Mouse (Mus musculus) C2C12 (cell line): ENCODE measurements around the gene Ccdc32. TPM values are rescaled to one million over a fixed set of nuclear protein-coding genes. Genes with fewer than 3 reads are reported as not detected.

Source experiments
- H3K27me3 ChIP-seq: one replicate; pipeline ENCODE4 v1.6.1; 2011; ENCODE audit not compliant: control insufficient read depth, insufficient read depth, insufficient read length
- H3K36me3 ChIP-seq: one replicate; pipeline ENCODE4 v1.6.1; 2011; ENCODE audit not compliant: control insufficient read depth, insufficient read depth
- H3K4me3 ChIP-seq: one replicate; pipeline ENCODE4 v1.5.1; 2011; ENCODE audit warnings: mild to moderate bottlenecking, control low read depth; ENCODE audit not compliant: poor library complexity, insufficient read depth, severe bottlenecking
- H3K79me2 ChIP-seq: one replicate; pipeline ENCODE4 v1.6.1; 2011; ENCODE audit not compliant: control insufficient read depth, insufficient read depth
- H3K79me3 ChIP-seq: one replicate; pipeline ENCODE4 v1.6.1; 2011; ENCODE audit warnings: low read depth, control low read depth
- H3ac ChIP-seq: one replicate; pipeline ENCODE3; 2011; ENCODE audit warnings: low read depth; ENCODE audit not compliant: control insufficient read depth, insufficient read length
- CEBPB ChIP-seq: IDR thresholded peaks from one replicate; pipeline ENCODE4 v1.6.1; 2011; ENCODE audit warnings: low read depth, mild to moderate bottlenecking, control low read depth, moderate library complexity
- CTCF ChIP-seq: IDR thresholded peaks from one replicate; pipeline ENCODE4 v1.5.1; 2011; ENCODE audit not compliant: control insufficient read depth, insufficient read depth, insufficient read length
- FOSL1 ChIP-seq: IDR thresholded peaks from one replicate; pipeline ENCODE4 v1.8.0; 2011; ENCODE audit warnings: mild to moderate bottlenecking, low read length; ENCODE audit not compliant: poor library complexity, insufficient read depth, severe bottlenecking
- MAX ChIP-seq: IDR thresholded peaks from one replicate; pipeline ENCODE4 v1.6.1; 2011; ENCODE audit warnings: mild to moderate bottlenecking, control low read depth
- MYOD1 ChIP-seq: IDR thresholded peaks from one replicate; pipeline ENCODE4 v1.6.1; 2011; ENCODE audit warnings: low read depth; ENCODE audit not compliant: control insufficient read depth, insufficient read length
- MYOG ChIP-seq: IDR thresholded peaks from one replicate; pipeline ENCODE4 v1.6.1; 2011; ENCODE audit not compliant: control insufficient read depth, insufficient read length; ENCODE audit errors: extremely low read depth
- USF1 ChIP-seq: IDR thresholded peaks from one replicate; pipeline ENCODE4 v1.6.1; 2011; ENCODE audit warnings: low read depth, mild to moderate bottlenecking, control low read depth, moderate library complexity
- long read RNA-seq, 2 experiments: library from polyadenylated mRNA; unstranded; transcript quantifications; one replicate each; pipeline ENCODE4 v2.0.0; 2019 to 2020
- polyA plus RNA-seq: library from polyadenylated mRNA; unstranded; fragments of >200 nt; fragmentation: generic; extraction: Trizol; gene quantifications from one replicate; pipeline ENCODE4 v1.2.1, GENCODE M21; 2012; ENCODE audit warnings: missing spikeins

The Ccdc32 gene
- 9.3 TPM for polyA plus RNA-seq
- long read RNA-seq, experiment 1, transcript Ccdc32-201 (4 exons, 1,870 nt): major isoform, 11 of 21 reads
- long read RNA-seq, experiment 1, partial matches to known transcripts: 1 of 21 reads
- long read RNA-seq, experiment 1, other reads (novel, unspliced or antisense): 8 of 21 reads
- long read RNA-seq, experiment 2, transcript Ccdc32-201 (4 exons, 1,870 nt): major isoform, 39 of 70 reads
- long read RNA-seq, experiment 2, partial matches to known transcripts: 1 of 70 reads
- long read RNA-seq, experiment 2, other reads (novel, unspliced or antisense): 29 of 70 reads

DNA sequence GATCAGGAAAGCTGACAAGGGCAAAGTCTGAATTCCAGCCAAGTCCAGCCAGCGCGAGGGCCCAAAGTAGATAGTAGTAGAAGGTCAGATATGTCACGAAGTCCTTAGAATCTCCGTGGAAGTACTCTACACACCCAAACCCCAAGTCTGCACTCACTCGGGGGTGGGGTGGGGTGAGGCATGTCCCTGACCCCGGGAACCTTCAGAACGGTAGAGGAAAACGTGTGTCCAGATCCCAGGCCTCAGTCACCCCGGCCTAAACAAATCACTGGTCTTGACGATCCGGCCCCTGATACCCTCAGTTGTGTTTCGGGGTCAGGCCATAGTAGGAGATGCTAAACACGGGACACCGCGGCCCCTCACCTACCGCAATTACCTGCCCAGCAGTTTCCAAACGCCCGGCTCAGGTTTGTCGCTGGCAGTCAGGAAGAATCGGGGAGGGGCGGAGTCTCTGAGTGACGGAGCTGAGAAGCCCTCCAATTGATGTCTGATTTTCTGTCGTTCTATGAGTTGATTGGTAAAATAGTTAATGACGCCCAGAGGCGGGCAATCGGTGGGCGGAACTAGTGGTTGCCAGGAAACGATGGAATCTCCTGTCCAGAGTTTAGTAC, at the start of gene Ccdc32:
Gene Ccdc32 (minus strand): TSS at position 453 of the 611 bp plus-strand sequence.
- TF ChIP-seq MAX: no peak
- TF ChIP-seq FOSL1: no peak
- TF ChIP-seq CTCF: no peak
- TF ChIP-seq MYOD1: no peak
- TF ChIP-seq USF1: no peak
- no peak for TF ChIP-seq MYOG
- TF ChIP-seq CEBPB: no peak
- no peaks in the 10 kb centered on the region for H3K79me2 ChIP-seq
- peak within 1 kb of the TSS; percentile 68 for H3K4me3 ChIP-seq
- no peaks in the 10 kb centered on the region for H3K79me3 ChIP-seq
- peaks cover 5% of the 10 kb centered on the region for H3K36me3 ChIP-seq
- peak within 1 kb of the TSS; percentile 68 for H3ac ChIP-seq
- H3K27me3 ChIP-seq: no peaks in the 10 kb centered on the region

DNA sequence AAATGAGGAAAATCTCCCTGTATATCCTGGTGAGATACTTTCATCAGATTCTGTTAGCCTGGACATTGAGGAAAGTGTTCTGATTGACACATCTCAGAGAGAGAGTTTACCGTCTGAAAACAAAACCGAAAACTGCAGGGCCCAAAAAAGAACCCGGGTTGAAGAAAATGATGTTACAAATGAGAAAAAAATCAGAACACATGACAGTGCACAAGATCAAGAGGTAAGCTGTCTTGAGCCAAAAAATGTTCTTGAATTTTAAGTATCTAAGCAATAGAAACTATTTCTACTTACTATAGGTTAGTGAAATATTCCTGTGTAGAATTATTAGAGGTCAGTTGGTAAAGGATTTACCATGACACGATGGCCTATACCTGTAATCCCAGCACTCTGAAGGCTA, 43.2 kb upstream of the Ccdc32 start:
- H3K79me2 ChIP-seq: no peaks in the 10 kb centered on the region
- peaks cover 75% of the 10 kb centered on the region for H3K36me3 ChIP-seq
- peaks cover 2% of the 10 kb centered on the region for H3K79me3 ChIP-seq
- H3K27me3 ChIP-seq: no peaks in the 10 kb centered on the region
- H3K4me3 ChIP-seq: no peak overlapping the region
- no peak overlapping the region for H3ac ChIP-seq
- TF ChIP-seq CEBPB (no peak), CTCF (no peak)

DNA sequence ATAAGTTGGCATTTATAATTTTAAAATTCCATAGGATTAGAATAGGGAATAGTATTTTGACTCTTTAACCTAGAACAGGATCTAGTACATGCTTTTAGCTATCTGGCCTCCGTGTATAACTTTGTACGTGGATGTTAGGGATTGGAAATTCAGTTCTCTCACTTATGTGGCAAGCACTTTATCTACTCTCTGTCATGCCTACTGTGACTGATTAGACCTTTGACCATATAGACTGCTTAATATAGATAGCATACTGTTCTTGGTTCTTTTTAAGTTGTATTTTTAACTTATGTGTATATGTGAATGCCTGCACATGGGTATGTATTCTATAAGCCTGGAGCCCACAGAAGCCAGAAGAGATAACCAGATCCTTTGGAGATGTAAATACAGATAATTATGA, 30.9 kb upstream of the Ccdc32 start:
- Histone ChIP-seq H3K36me3 (peaks cover 73% of the 10 kb centered on the region), H3ac (no peak overlapping the region), H3K27me3 (no peaks in the 10 kb centered on the region), H3K4me3 (no peak overlapping the region), H3K79me3 (peaks cover 27% of the 10 kb centered on the region), H3K79me2 (peaks cover 41% of the 10 kb centered on the region)
- TF ChIP-seq MAX (no peak), CTCF (no peak), USF1 (no peak), CEBPB (no peak), MYOD1 (no peak), FOSL1 (no peak), MYOG (no peak)

DNA sequence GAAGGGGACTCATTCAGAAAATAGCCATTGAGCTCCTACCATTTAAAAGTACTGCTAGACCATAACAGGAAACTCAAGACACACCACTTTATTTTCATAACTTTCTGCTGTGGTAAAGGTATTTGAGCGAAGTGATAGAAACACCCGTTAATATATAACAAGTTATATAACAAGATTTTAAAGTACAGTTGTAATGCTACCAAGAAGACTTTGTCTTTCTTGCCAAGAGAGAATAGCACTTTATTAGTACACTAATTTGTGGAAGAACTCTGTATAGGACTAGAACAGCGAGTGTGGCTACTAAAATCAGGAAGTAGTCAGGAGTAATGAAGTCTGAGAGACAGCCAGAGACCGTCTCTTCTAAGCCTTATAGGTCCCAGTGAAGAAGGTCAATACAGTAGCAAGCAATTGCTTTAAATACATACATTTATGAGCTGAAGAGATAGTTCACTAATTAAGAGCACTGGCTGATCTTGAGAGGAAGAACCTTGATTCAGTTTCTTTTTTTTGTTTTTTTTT, 21.0 kb upstream of the Ccdc32 start:
- H3K36me3 ChIP-seq: peaks cover 3% of the 10 kb centered on the region
- H3K79me2 ChIP-seq: peaks cover 81% of the 10 kb centered on the region
- H3ac ChIP-seq: no peak overlapping the region
- peaks cover 72% of the 10 kb centered on the region for H3K79me3 ChIP-seq
- TF ChIP-seq FOSL1 (no peak), CTCF (no peak), USF1 (no peak), MYOD1 (no peak), CEBPB (no peak), MAX (no peak), MYOG (no peak)
- H3K4me3 ChIP-seq: no peak overlapping the region
- no peaks in the 10 kb centered on the region for H3K27me3 ChIP-seq

DNA sequence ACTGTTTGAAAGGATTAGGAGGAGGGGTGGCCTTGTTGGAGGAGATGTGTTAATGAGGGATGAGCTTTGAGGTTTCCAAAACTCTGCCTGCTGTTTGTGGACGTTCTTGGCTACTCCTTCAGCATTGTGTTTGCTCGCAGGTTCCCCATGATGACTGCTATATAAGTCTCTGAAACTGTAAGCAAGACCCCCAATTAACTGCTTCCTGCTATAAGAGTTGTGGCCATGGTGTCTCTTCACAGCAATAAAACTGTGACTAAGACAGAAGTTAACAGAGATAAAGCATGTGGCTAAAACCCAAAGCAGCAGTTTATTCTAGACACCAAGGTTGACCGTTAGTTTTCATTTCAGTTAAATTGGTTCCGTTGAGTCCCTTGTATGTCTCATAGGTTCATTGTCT, 18.7 kb upstream of the Ccdc32 start:
- no peak for TF ChIP-seq CTCF
- no peak for TF ChIP-seq MYOD1
- no peak for TF ChIP-seq USF1
- TF ChIP-seq MAX: no peak
- no peak for TF ChIP-seq CEBPB
- TF ChIP-seq MYOG: no peak
- TF ChIP-seq FOSL1: no peak
- Histone ChIP-seq H3K79me3 (peaks cover 53% of the 10 kb centered on the region), H3K27me3 (no peaks in the 10 kb centered on the region), H3K4me3 (peak overlapping the region; percentile 87), H3K36me3 (peaks cover 3% of the 10 kb centered on the region), H3ac (peak overlapping the region; percentile 48), H3K79me2 (peaks cover 57% of the 10 kb centered on the region)
